Mouse (Mus musculus): ENCODE measurements around the gene Ddx18. TPM values are rescaled to one million over a fixed set of nuclear protein-coding genes. Genes with fewer than 3 reads are reported as not detected.

Ddx18 gene
- polyA plus RNA-seq (2015; fragmentation: Illumina TruSeq; extraction: RNeasy Lipid Tissue Mini Kit (QIAGEN cat#74804); ENCODE audit: low read depth, low replicate concordance), result 25.1 TPM

GRCm38 (mm10) chr1:121567521-121568489, at the start of gene Ddx18:
Ddx18 (minus strand) TSS chr1:121567989.

GRCm38 (mm10) chr1:121528399-121528720, 39.4 kb downstream of the Ddx18 start, which contains the start of gene Htr5b:
Htr5b (minus strand) TSS chr1:121528465.

Other genes with a start within 250 kb of the Ddx18 start
- gene Insig2, start 235.4 kb downstream of the Ddx18 start, polyA plus RNA-seq (2015; fragmentation: Illumina TruSeq; extraction: RNeasy Lipid Tissue Mini Kit (QIAGEN cat#74804); ENCODE audit: low read depth, low replicate concordance), result 69.9 TPM
- 12.7 TPM for gene Ccdc93, start 136.9 kb downstream of the Ddx18 start, polyA plus RNA-seq (2015; fragmentation: Illumina TruSeq; extraction: RNeasy Lipid Tissue Mini Kit (QIAGEN cat#74804); ENCODE audit: low read depth, low replicate concordance)
- gene Htr5b, start 39.5 kb downstream of the Ddx18 start, polyA plus RNA-seq (2015; fragmentation: Illumina TruSeq; extraction: RNeasy Lipid Tissue Mini Kit (QIAGEN cat#74804); ENCODE audit: low read depth, low replicate concordance), result 2.9 TPM